Mouse (Mus musculus) megakaryocyte-erythroid progenitor cell, adult 5-6 weeks (primary cell): ENCODE results near the gene Mrap. TPM values are rescaled to one million over a fixed set of nuclear protein-coding genes. Genes with fewer than 3 reads are reported as not detected.
A peak's percentile ranks its signal among the peaks of the same experiment; 100 is the strongest.

ENCODE experiments used
- ATAC-seq: replicated peaks from 2 replicates; pipeline ENCODE4 v1.8.0; 2016; ENCODE audit warnings: mild to moderate bottlenecking, inconsistent platforms; ENCODE audit not compliant: severe bottlenecking, poor library complexity, low FRiP score, low TSS enrichment
- total RNA-seq, 2 experiments: library from RNA; stranded (forward) in 1 of 2; stranded (reverse) in 1 of 2; fragments of 200-1000, 215-1000 nt in 1 of 2; fragments of >200 nt in 1 of 2; fragmentation: Nextera tagmentation in 1 of 2; gene quantifications; 2 replicates each; pipeline ENCODE4 v1.2.3; 2014 to 2017

The Mrap gene
- total RNA-seq, 2 experiments from 2014 or later = not detected

DNA sequence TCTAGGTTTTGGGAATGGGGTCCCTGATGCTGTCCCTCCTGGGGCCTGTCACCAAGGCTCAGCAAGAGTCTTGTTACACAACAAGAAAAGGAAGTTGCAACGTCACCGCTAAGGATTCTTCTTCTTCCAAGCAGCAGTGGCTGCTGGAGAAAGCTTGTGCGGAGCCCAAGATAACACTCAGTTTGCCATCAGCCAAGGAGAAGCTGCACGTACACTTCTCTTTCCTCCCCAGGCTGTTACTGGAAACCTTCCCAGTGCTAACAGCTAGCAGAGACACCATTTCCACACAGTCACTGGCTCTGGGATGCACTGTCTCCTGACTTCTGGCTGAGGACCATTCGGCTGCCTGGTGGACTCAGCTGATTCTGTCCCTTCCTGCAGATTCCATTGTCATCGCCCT lies 9.1 kb downstream of the Mrap start:
- no peak for ATAC-seq

DNA sequence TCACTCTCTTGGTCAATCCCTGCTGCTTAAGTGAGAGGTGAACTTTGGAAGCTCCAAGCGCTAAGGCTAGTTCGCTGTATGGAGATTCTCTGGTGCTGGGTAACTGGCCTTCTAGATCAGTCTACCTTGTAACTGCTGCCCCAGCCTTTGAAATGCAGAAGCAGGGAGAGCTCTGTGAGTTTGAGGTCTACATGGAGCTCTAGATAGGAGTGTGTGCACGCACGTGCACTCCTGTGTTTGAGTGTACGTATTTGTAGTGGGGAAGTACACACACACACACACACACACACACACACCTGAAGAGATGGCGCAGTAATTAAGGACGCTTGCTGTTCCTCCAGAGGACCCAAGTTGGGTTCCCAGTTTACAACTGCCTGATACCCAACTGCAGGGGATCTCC lies 10.2 kb downstream of the Mrap start:
- ATAC-seq = no peak

DNA sequence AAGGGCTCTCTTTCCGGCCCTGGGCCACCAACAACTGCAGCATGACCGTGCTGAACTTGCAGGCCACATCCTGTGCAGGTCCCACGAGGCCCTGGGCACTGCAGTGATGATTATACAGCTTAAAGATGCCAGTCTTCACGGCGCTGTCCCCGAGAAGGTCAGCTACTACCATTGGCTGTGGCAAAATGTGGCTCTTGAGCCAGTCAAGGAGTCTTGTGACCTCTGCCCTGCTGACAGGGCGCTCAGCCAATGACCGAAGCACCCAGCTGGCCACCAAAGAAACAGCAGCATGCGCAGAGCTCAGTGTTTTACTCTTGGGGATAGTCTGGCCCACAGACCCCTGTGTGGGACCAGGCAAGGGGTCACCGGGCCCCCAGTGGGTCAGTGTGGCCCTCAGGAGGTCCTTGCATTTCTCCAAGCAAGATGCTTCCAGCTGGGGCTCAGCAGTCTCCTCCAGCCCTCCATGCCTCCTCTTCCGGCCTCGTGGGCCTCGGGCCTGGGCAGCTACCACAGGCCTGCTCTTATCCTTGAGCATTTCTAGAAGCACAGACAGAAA lies 15.5 kb downstream of the Mrap start:
- no peak for ATAC-seq

DNA sequence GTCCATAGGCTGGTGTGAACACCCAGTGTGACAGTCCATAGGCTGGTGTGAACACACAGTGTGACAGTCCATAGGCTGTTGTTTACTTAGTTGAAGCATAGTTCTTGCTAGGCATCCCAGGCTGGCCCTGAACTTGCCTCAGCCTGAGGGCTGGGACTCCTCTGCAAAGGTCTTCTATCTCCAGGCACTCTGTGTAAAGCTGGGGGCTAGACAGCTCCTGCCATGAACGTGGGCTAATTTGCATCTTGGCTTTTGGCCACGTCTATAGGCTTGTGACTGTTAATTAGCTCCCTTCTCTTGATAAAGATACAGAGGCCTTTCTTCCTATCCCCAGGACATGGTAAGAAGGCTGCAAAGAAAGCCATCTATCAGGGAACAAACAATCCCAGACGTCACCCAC lies 21.3 kb downstream of the Mrap start:
- peak; percentile 35 for ATAC-seq

DNA sequence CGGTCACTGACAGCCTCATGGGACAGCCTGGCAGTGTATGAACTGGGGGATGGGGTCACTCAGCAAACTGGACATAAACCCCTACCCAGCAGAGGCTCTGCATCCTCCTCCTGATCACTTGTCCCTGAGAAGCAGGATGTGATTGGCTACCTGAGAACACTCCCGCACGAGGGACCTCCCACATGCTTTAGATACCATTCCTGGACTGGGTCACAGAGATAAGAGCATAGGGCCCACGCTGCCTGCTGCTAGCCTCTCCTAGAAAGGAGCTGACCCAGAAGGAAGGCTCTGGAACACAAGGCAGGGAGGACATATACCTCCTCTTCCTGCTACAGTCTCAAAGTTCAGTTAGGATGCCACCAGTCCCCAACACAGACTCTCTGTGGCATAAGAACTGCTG lies 22.5 kb downstream of the Mrap start:
- ATAC-seq = peak; percentile 93

DNA sequence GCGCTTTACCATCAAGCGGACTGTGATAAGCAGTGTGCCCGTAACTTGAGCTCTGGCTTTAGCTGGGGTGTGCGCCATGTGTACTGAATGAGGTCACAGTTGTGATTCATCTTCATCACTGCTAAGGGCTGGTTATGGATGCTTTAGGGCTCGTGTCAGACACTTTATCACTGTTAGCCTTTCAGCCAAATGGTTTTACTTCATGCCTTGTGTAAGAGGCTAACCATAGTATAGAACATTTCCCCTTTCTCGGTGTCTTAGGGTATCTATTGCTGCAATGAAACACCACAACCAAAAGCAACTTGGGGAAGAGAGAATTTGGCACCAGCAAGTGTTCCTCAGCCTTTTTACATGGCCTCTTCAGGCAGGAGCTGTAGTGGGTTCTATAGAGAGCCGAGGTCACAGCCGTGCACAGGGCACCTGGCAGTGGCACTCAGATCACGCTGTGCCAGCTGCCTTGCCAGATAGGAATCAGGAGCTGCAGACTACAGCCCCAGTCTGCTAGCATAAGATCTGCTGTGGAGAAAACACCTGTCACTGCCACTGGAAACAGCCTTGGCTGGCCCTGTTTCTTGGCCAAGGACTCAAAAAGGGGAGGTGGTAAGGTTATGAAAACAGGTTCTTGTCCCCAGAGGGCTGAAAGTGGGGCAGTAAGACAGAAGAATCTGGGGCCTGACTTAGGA lies 27.3 kb downstream of the Mrap start:
- peak; percentile 80 for ATAC-seq

DNA sequence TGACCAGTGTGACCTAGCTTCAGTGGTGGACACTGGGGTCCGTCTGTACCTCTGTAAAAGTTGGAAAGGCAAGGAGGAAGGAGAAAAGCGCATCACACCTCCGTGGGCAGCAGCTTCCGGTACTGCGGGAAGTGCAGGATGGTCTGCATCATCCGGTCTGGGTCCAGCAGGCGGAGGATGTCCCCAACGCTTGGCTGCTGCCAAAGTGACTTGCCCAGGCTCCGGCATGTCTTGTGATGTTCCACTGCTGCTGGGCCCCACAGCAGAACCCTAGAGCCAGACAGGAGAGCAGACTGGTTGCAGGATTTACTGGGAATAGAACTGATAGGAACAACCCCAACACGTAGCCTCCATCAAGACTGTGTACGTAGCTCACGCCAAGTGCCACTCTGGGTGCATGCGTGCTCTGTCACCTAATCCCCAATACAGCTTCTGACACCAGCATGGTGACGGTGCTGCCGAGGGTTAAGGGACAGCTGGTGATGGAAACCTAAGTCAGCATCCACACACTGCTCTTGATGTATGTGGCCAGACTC lies 29.0 kb downstream of the Mrap start:
- no peak for ATAC-seq

DNA sequence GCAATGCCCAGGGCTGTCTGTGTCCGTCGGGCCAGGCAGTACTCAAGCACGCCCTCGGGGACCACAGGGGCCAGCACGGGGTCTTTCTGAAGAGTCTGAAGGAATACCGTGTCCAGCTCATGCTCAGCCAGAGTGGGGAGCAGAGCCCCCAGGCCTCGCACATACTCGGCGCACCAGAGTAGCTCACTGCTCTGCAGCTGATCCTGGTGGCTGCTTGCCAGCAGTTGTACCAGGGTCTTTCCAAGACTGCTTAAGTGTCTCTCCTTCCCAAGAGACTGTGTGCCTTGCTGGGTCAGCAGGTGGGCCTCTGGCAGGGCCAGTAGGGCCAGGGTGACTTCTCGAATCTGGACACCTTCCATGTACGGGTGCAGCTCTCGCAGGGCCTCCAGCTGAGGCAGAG lies 36.2 kb downstream of the Mrap start:
- ATAC-seq = no peak

DNA sequence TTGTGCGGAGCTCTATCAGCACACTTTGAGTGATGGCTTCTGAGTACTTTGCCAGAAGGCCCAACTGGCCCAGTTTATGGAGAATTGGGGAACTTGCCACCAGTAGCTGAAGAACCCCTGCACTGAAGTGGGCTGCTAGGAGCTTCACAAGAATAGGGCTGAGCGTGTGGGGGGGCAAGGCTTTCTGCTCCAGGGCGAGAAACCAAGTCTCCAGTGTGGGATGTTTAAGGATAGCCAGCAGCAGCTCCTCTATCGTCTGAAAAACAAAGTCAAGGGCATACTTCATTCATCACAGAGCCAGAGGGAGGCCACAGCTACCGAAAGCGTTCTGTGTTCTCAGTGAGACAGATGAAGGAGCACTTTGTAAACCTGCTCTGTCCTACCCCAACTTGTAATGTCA lies 36.6 kb downstream of the Mrap start:
- no peak for ATAC-seq

DNA sequence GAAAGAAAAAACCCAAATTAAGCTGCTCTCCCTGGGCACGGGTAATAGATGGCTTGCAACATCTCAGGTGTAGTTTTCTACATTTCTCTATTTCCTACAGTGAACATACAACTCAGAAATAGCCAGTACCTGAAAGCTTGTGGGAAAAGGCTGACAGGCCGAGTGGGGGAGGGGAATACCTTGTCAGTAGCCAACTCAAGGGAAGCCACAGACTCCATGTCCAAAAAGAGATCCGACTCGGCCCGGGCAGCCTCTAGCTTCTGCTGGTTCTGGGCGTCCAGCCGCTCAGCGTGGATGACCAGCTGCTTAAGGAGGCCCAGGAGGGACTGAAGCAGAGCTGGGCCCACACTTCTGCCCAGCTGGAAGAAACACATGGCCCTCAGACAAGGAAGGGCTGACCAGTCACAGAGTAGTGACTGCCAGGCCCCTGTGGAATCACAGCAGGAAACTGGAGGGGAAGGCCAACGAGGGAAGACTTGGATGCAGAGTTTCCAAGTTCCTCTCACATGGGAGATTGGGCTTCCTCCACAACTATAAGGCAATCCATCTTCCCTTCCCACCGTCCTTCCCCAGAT lies 38.0 kb downstream of the Mrap start:
- no peak for ATAC-seq

DNA sequence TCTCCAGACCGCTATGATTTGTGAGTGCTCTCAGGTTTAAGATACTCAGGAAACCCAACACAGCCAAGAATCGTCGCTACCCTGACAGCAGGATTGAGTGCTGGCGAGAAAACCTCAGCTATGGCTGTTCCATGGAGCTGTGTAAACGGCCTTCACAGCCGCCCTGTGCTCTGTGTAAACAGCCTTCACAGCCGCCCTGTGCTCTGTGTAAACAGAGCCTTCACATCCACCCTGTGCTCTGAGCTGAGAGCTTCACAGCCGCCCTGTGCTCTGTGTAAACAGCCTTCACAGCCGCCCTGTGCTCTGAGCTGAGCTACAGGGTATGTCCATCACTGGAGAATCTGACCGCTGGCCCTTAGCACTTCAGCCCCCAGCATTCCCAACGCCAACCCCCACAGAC lies 41.8 kb downstream of the Mrap start:
- ATAC-seq = no peak

DNA sequence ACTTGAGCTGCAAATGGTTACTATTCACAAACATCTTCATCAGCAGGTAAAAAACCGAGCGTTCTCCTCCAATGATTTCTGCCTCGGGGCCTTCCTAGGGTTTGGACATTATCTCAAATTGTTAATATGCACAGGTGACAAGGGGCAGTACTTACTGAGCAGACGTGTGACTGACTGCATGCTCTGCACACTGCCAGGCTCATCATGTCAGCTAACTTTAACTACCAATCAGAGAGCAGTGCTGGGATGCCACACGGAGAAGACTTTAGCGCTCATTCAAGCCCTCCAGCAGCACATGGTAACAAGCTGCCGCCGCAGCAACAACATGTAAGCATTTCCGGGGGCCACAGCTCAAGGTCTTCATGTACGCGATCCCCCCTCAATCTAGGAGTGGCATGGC lies 45.3 kb downstream of the Mrap start:
- no peak for ATAC-seq

DNA sequence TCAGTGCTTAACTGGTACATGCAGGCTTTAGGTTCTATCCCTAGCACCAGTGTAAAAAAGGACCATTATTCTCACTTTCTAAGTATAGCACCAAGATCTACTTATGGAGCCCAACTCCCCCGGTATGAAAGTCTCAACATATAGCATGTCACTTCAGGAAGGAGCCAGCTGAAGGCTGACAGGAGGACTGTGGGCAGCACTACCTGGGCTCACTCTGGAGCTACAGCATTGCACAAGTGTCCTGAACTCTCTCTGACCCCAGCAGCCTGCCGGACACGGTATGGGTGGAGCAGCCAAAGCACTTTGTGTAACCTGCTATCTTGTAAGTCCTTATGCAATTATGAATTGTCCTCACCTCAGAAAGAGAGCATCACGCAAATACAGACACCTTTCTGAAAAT lies 47.2 kb downstream of the Mrap start:
- no peak for ATAC-seq

DNA sequence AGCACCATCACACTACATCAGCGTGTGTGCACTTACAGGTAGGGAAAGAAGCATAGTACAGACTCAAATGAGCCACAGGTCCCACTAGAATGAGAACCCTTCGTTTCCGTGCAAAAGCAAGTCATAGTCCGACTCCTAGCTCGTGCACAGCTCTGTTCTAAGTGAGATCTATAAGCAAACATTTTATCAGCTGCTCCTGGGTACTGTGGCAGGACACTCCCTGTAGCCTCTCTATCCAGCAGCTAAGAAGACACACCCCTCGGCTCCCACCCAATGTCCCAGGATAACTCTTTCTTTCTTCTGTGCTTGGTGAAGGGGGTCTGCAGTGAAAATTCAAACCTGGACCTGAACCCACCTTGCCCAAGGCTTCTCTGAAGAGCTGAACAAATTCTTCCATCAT lies 50.6 kb downstream of the Mrap start:
- no peak for ATAC-seq

DNA sequence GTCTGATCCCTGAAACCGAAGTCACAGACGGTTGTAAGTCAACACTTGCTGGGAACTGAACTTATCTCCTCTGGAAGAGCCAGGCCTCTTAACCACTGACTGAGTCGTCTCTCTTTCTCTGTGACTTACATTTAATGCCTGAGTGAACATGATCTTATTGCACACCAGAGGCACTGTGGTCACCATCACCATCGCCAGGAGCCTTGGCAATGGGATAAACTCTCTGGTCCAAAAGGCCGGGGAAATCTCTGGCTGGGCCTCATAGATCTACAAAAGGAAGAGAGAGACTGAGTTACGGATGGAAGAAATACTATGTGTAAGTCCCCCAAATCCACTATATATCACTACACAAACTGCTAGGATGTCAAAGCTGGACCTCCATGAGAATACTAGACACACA lies 52.9 kb downstream of the Mrap start:
- no peak for ATAC-seq

DNA sequence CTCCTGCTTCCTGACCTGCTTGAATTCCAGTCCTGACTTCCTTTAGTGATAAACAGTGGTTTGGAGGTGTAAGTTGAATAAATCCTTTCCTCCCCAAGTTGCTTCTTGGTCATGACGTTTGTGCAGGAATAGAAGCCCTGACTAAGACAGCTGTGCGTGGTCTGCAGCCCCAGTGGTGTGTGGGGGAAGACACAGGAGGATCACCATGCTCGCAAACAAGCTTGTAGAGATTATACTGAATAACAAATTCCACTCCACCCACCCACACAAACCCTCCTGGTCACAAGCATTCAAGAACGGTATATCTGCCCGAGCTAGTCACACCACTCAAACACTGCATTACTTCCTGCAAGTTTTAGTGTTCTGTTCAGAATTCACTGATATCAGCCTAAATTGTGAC lies 54.1 kb downstream of the Mrap start:
- no peak for ATAC-seq

DNA sequence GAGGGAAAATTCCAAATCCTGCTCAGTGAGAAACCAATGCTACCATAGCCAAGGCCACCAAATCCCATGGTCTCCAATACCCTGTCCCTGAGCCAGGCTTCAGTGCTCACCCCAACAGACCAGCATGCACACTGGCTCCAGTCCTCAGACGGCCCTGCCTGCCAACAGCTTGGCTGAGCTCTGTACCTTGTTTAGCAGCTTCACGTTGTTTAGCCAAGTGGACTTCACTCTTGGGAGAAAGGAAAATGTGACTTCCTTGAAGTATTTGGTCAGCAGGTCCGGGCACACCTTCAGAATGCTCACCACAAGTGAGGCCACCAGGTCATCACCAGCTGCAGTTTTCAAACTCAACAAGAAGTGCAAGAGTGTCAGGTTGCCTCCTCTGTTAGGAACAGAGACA lies 54.5 kb downstream of the Mrap start:
- ATAC-seq = no peak

DNA sequence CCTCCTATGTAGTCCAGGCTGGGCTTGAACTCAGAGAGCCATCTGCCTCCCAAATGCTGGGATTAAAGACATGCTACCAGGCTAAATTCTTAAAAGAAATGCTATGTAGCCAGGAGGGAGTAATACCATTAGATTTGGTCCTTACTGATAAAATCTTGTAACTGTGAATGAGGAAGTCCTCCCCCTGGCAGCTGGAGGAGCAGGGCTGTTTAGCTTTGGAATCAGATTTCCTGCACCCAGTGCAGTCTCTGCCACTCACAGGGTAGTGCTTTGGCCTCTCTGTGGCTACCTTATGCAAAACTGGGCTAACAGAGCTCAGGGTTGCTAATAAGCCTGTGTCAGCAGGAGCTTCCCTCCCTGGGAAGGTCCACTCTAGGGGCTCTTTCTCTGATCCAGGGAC lies 56.7 kb downstream of the Mrap start:
- no peak for ATAC-seq

DNA sequence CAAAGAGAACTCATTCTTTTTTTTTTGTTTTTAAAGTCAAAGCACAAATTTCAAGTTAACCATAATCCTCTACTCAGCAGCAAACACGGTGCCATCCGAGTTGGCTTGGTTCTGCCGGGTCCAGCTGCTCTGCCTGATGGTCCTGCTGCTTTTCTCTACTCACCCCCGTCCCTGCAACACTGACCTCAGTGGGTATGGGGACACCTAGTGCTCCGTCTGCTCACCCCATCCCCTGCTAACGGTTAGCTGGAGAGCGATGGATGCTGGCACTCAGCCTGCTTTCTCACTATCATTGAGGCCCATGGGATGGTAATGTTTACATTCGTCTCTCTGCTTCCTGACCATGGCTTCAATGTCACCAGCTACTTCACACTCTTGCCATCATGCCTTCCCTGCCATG lies 60.4 kb downstream of the Mrap start:
- ATAC-seq = no peak

DNA sequence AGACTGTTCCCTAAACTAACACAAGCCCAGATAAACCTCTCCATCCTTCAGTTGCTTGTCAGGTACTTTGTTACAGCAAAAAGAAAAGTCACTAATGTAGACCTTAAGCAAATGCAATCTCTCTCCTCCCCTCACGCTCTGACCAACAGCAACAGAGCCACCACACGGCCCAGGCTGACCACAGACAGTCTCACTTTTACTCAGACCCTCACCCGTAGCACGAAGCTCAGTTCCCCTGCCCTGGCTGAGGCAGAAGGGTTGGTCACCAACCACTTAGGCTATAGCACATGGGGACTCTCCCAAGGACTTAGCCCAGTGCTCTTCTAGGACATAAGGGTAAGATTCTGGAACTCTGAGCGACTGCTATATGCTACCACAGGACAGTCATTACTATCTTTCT lies 60.8 kb downstream of the Mrap start:
- ATAC-seq = no peak
